Mouse (Mus musculus) ES-E14 (cell line): Measurements from ENCODE around the gene Apopt1. TPM values are rescaled to one million over a fixed set of nuclear protein-coding genes. Genes with fewer than 3 reads are reported as not detected.
"Not testable (repeated sequence)": the region's sequence is repeated elsewhere in the genome, so short reads cannot be mapped to it uniquely, and the experiment has no call there.

Experiments
- DNase-seq: peaks from one replicate; pipeline ENCODE4 v3.0.0-alpha.2; 2013; ENCODE audit warnings: low read depth, low spot score
- H3K27ac ChIP-seq: 2 replicates; pipeline ENCODE4 v1.5.1; 2012; ENCODE audit warnings: low read depth, mild to moderate bottlenecking, low read length, moderate library complexity, mixed read lengths; ENCODE audit not compliant: poor library complexity, insufficient read depth, severe bottlenecking
- H3K36me3 ChIP-seq: 2 replicates; pipeline ENCODE4 v1.6.1; 2012; ENCODE audit warnings: mild to moderate bottlenecking, low read length, moderate library complexity, mixed read lengths; ENCODE audit not compliant: control insufficient read depth, poor library complexity, insufficient read depth, severe bottlenecking
- H3K4me1 ChIP-seq, 2 experiments: fragments of 150-350 bp in 1 of 2; sonication (generic) in 1 of 2; 2 replicates each; pipeline ENCODE4 v1.6.1; 2012; ENCODE audit warnings: low read length in 2 of 2, mild to moderate bottlenecking in 1 of 2, mixed read lengths in 1 of 2; ENCODE audit not compliant: control insufficient read depth in 2 of 2, insufficient read depth in 2 of 2, poor library complexity in 1 of 2
- H3K4me3 ChIP-seq, 2 experiments: fragments of 150-350 bp in 1 of 2; sonication (generic) in 1 of 2; 2 replicates each; pipeline ENCODE4 v1.5.1; 2012; ENCODE audit warnings: low read length in 2 of 2, low read depth in 1 of 2, mild to moderate bottlenecking in 1 of 2, mixed read lengths in 1 of 2; ENCODE audit not compliant: insufficient read depth in 1 of 2, poor library complexity in 1 of 2, severe bottlenecking in 1 of 2
- H3K9ac ChIP-seq: 2 replicates; pipeline ENCODE4 v1.6.1; 2012; ENCODE audit warnings: low read depth, mild to moderate bottlenecking, low read length, mixed read lengths; ENCODE audit not compliant: poor library complexity, insufficient read depth, severe bottlenecking
- H3K9me3 ChIP-seq: fragments of 150-350 bp; sonication (generic); 2 replicates; pipeline ENCODE4 v1.6.1; 2012; ENCODE audit warnings: low read depth, mild to moderate bottlenecking, low read length; ENCODE audit not compliant: control insufficient read depth, insufficient read depth
- CHD2 ChIP-seq: IDR thresholded peaks from 2 replicates; pipeline ENCODE4 v1.6.1; 2014; ENCODE audit warnings: mild to moderate bottlenecking, low read depth, low read length, inconsistent platforms
- HCFC1 ChIP-seq: IDR thresholded peaks from 2 replicates; pipeline ENCODE4 v1.6.1; 2012; ENCODE audit warnings: low read length, inconsistent platforms, borderline replicate concordance; ENCODE audit not compliant: insufficient read depth
- MAFK ChIP-seq: IDR thresholded peaks from 2 replicates; pipeline ENCODE4 v1.6.1; 2014; ENCODE audit warnings: mild to moderate bottlenecking, low read depth, low read length, inconsistent platforms; ENCODE audit not compliant: insufficient read depth
- ZC3H11A ChIP-seq: IDR thresholded peaks from 2 replicates; pipeline ENCODE4 v1.6.1; 2012; ENCODE audit warnings: low read depth, mild to moderate bottlenecking, inconsistent platforms, low read length, borderline replicate concordance
- ZNF384 ChIP-seq: IDR thresholded peaks from 2 replicates; pipeline ENCODE4 v1.6.1; 2012; ENCODE audit warnings: low read depth, low read length, inconsistent platforms
- in situ Hi-C, 2 experiments: fragments of 600-800 bp; cut with MboI; formaldehyde crosslinking; loops; one replicate each; pipeline ENCODE4 v1.15.1; 2025; ENCODE audit warnings: low sequenced_read_pairs in 2 of 2, inconsistent platforms in 1 of 2; ENCODE audit not compliant: unreplicated experiment in 2 of 2
- total RNA-seq: library from RNA; depleted of rRNA; stranded (reverse); fragments of 300-350 nt; gene quantifications from 2 replicates; pipeline ENCODE4 v1.2.3, GENCODE M21; 2012

The Apopt1 gene
- total RNA-seq, 1 experiment = 15.2 TPM

DNA sequence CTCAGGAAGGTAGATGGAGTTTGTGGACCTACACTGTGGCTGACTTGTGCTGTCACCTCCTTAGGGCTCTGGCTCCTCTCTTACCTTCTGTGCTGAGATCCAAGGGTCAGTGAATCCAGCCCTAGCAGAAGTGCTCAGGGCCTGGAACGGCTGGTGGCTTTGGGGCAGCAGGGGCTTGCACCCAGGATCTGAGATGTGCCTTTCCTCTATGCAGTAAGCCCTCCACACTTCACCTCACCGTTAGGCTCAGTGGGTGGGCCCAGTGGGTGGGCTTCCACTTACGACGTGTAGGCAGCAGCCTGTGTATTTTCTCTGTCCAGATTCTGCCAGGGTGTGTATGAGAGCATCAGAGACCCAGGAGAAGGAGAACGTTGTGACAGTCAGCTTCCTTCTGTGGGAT lies 19.9 kb downstream of the Apopt1 start:
- Histone ChIP-seq H3K27ac (no peak overlapping the region), H3K9ac (no peak overlapping the region), H3K4me1 (peaks cover 0 to 8% of the 10 kb centered on the region in 2 experiments; a peak in 2 of 4 replicates), H3K4me3 (no peak overlapping the region), H3K9me3 (no peaks in the 10 kb centered on the region), H3K36me3 (peaks cover 5% of the 10 kb centered on the region; the same call in 1 of the 2 replicates)
- TF ChIP-seq ZC3H11A (no peak), MAFK (no peak)
- in situ Hi-C loops = no loop called here
- no peak for DNase-seq

DNA sequence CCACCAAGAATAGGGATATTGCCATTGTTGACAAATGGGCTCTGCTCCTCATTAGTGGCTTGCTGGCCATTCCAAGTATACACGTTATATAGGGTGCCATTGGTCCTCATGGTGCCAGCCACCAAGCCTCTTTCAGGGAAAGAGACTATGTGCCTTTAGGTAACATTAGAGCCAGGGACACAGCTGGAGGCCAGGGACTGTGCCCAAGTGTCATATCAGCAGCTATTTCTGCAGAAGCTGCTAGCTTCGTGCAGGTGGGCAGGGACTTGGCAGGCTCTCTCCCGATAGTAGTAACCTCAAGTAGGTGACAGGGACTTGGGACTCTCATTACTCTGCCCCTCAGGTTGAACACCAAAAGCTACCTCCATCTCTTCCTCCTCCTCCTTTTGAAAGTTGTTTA lies 21.9 kb downstream of the Apopt1 start:
- TF ChIP-seq MAFK (no peak), HCFC1 (no peak), ZC3H11A (no peak), ZNF384 (no peak), CHD2 (no peak)
- no peaks in the 10 kb centered on the region for H3K9me3 ChIP-seq
- no peak for DNase-seq
- H3K27ac ChIP-seq = no peak overlapping the region
- in situ Hi-C loops = no loop called here
- H3K4me3 ChIP-seq = no peak overlapping the region
- 0 out of 4 replicates have a peak, but pooled peaks cover 0 to 3% of the 10 kb centered on the region in 2 experiments for H3K4me1 ChIP-seq
- peaks cover 5% of the 10 kb centered on the region; the same call in 1 of the 2 replicates for H3K36me3 ChIP-seq
- no peak overlapping the region for H3K9ac ChIP-seq

DNA sequence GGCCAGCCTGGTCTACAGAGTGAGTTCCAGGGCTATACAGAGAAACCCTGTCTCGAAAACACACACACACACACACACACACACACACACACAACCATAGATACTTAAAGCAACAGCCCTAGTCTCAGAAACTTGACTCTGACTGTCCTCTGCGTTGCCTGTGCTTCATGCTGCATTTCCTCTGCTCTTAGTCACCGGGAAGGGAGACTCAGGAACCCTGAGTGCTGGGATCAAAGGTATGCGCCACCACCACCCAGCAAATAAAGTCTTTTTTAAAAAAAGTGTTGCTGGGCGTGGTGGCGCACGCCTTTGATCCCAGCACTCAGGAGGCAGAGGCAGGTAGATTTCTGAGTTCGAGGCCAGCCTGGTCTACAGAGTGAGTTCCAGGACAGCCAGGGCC lies 23.6 kb downstream of the Apopt1 start:
- in situ Hi-C loops, DNase-seq, H3K27ac ChIP-seq, H3K4me1 ChIP-seq, H3K36me3 ChIP-seq, H3K9me3 ChIP-seq, H3K9ac ChIP-seq, H3K4me3 ChIP-seq: not testable (repeated sequence)

DNA sequence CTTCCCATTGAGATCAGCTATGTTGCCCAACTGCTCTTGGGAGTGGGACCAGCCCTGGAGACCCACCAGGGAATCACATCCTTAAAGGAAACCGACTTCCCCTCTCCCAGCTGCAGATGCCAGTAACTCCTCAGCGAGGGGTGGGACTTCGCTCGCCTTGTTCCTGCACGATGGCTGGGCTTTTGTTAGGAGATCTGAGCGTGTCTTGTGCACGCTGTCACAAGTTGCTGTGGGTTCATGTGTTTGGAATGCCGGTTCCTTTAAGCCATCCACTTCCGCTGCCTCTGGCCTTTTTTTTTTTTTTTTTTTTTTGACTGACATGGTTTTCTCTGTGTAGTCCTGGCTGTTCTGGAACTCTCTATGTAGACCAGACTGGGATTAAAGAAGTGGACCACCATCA lies 24.3 kb downstream of the Apopt1 start:
- no peak for DNase-seq
- in situ Hi-C loops = no loop called here
- H3K9ac ChIP-seq = no peak overlapping the region
- no peaks in the 10 kb centered on the region for H3K9me3 ChIP-seq
- no peak overlapping the region for H3K27ac ChIP-seq
- peak; percentile 88 for TF ChIP-seq ZNF384
- TF ChIP-seq MAFK = no peak
- no peak for TF ChIP-seq ZC3H11A
- TF ChIP-seq HCFC1 = no peak
- no peak for TF ChIP-seq CHD2
- 0 out of 4 replicates have a peak, but pooled peaks cover 0 to 1% of the 10 kb centered on the region in 2 experiments for H3K4me1 ChIP-seq
- no peak overlapping the region for H3K4me3 ChIP-seq
- H3K36me3 ChIP-seq = no peaks in the 10 kb centered on the region

DNA sequence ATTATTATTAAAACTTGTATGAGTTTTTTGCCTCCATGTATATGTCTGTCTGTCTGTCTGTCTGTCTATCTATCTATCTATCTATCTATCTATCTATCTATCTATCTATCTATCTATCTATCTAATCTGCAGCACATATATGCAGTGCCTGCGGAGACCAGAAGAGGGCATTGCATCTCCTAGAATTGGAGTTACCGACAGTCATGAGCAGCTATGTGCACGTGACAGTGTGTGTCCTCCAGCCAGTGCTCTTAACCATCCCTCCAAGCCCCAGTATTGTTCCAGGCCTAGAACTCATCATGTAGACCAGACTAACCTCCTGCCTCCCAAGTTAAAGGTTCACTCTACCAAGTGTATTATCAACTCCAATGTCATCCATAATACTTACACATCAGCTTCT lies 25.7 kb downstream of the Apopt1 start:
- DNase-seq = no peak
- in situ Hi-C loops = no loop called here

More for the DNA sequence above, 25.7 kb downstream of the Apopt1 start:
- Histone ChIP-seq H3K9ac (no peak overlapping the region), H3K4me3 (no peak overlapping the region), H3K9me3 (no peaks in the 10 kb centered on the region), H3K4me1 (0 out of 4 replicates have a peak, but pooled peaks cover 0 to 1% of the 10 kb centered on the region in 2 experiments), H3K36me3 (no peaks in the 10 kb centered on the region), H3K27ac (no peak overlapping the region)
- TF ChIP-seq ZC3H11A = 0 out of 2 replicates have a peak, but pooled peaks have one; percentile 22
- TF ChIP-seq CHD2 = no peak
